Mouse (Mus musculus): Measurements from ENCODE around the gene Syt14. TPM values are rescaled to one million over a fixed set of nuclear protein-coding genes. Genes with fewer than 3 reads are reported as not detected.

The Syt14 gene
- polyA plus RNA-seq, 1 experiment from 2014 or later = 0.62 TPM

- Histone ChIP-seq H3K9me3 (replicated peaks; ENCODE audit: low read length) (no peaks in the 10 kb centered on the region), H3K27me3 (ENCODE audit: insufficient read depth, low read length) (no peaks in the 10 kb centered on the region), H3K4me3 (replicated peaks; ENCODE audit: low read depth, low read length) (no peak overlapping the region), H3K36me3 (ENCODE audit: insufficient read depth, low read length) (no peaks in the 10 kb centered on the region), H3K27ac (no peak overlapping the region), H3K4me1 (replicated peaks; ENCODE audit: insufficient read depth, low read length) (peaks cover 11% of the 10 kb centered on the region; the same call in 1 of the 2 replicates), H3K9ac (ENCODE audit: low read depth, low read length) (no peak overlapping the region), H3K4me2 (ENCODE audit: low read length) (no peak overlapping the region)
- no peak for ATAC-seq (replicated peaks; ENCODE audit: low FRiP score, low read depth)
- TF ChIP-seq CTCF (IDR thresholded peaks at IDR 0.05; ENCODE audit: low read depth) = no peak
- WGBS = 39% methylated on average over 5 of the region's 5 CpGs
- DNase-seq (ENCODE audit: low spot score) = peak; percentile 12
Observed at GRCm38 (mm10) chr1:192861305-192861960, 174.1 kb downstream of the Syt14 start.

GRCm38 (mm10) chr1:192860273-192860672 is 175.3 kb downstream of the Syt14 start:
- Histone ChIP-seq H3K36me3 (ENCODE audit: insufficient read depth, low read length) (no peaks in the 10 kb centered on the region), H3K27me3 (ENCODE audit: insufficient read depth, low read length) (no peaks in the 10 kb centered on the region), H3K9me3 (replicated peaks; ENCODE audit: low read length) (no peaks in the 10 kb centered on the region), H3K27ac (no peak overlapping the region), H3K9ac (ENCODE audit: low read depth, low read length) (no peak overlapping the region), H3K4me3 (replicated peaks; ENCODE audit: low read depth, low read length) (no peak overlapping the region), H3K4me2 (ENCODE audit: low read length) (no peak overlapping the region), H3K4me1 (replicated peaks; ENCODE audit: insufficient read depth, low read length) (peaks cover 11% of the 10 kb centered on the region; the same call in 1 of the 2 replicates)
- ATAC-seq (replicated peaks; ENCODE audit: low FRiP score, low read depth) (no peak), DNase-seq (ENCODE audit: low spot score) (no peak)
- WGBS = 69% methylated on average over 6 of the region's 6 CpGs
- no peak for TF ChIP-seq CTCF (IDR thresholded peaks at IDR 0.05; ENCODE audit: low read depth)

GRCm38 (mm10) chr1:192857582-192857981 is 178.0 kb downstream of the Syt14 start:
- no peak for ATAC-seq (replicated peaks; ENCODE audit: low FRiP score, low read depth)
- no peak overlapping the region for H3K4me3 ChIP-seq (replicated peaks; ENCODE audit: low read depth, low read length)
- no peak overlapping the region for H3K4me2 ChIP-seq (ENCODE audit: low read length)
- H3K4me1 ChIP-seq (replicated peaks; ENCODE audit: insufficient read depth, low read length) = peaks cover 11% of the 10 kb centered on the region; the same call in 1 of the 2 replicates
- no peak overlapping the region for H3K27ac ChIP-seq
- no peaks in the 10 kb centered on the region for H3K36me3 ChIP-seq (ENCODE audit: insufficient read depth, low read length)
- H3K9me3 ChIP-seq (replicated peaks; ENCODE audit: low read length) = no peaks in the 10 kb centered on the region
- DNase-seq (ENCODE audit: low spot score) = no peak
- no peak for TF ChIP-seq CTCF (IDR thresholded peaks at IDR 0.05; ENCODE audit: low read depth)
- no peaks in the 10 kb centered on the region for H3K27me3 ChIP-seq (ENCODE audit: insufficient read depth, low read length)
- no peak overlapping the region for H3K9ac ChIP-seq (ENCODE audit: low read depth, low read length)
- 93% methylated on average over 5 of the region's 5 CpGs for WGBS

GRCm38 (mm10) chr1:192856931-192857330 is 178.6 kb downstream of the Syt14 start:
- no peak for DNase-seq (ENCODE audit: low spot score)
- Histone ChIP-seq H3K36me3 (ENCODE audit: insufficient read depth, low read length) (no peaks in the 10 kb centered on the region), H3K4me2 (ENCODE audit: low read length) (no peak overlapping the region), H3K27me3 (ENCODE audit: insufficient read depth, low read length) (no peaks in the 10 kb centered on the region), H3K9ac (ENCODE audit: low read depth, low read length) (no peak overlapping the region), H3K4me1 (replicated peaks; ENCODE audit: insufficient read depth, low read length) (peaks cover 5% of the 10 kb centered on the region; the same call in 1 of the 2 replicates), H3K9me3 (replicated peaks; ENCODE audit: low read length) (no peaks in the 10 kb centered on the region), H3K27ac (no peak overlapping the region), H3K4me3 (replicated peaks; ENCODE audit: low read depth, low read length) (no peak overlapping the region)
- WGBS = 80% methylated on average over 6 of the region's 6 CpGs
- no peak for ATAC-seq (replicated peaks; ENCODE audit: low FRiP score, low read depth)
- no peak for TF ChIP-seq CTCF (IDR thresholded peaks at IDR 0.05; ENCODE audit: low read depth)

- Histone ChIP-seq H3K27me3 (ENCODE audit: insufficient read depth, low read length) (no peaks in the 10 kb centered on the region), H3K4me2 (ENCODE audit: low read length) (peak overlapping the region; percentile 99; the same call in 1 of the 2 replicates), H3K27ac (no peak overlapping the region), H3K4me1 (replicated peaks; ENCODE audit: insufficient read depth, low read length) (no peaks in the 10 kb centered on the region; the same call in 1 of the 2 replicates), H3K4me3 (replicated peaks; ENCODE audit: low read depth, low read length) (peak overlapping the region; percentile 86; the same call in 1 of the 2 replicates), H3K36me3 (ENCODE audit: insufficient read depth, low read length) (no peaks in the 10 kb centered on the region), H3K9ac (ENCODE audit: low read depth, low read length) (no peak overlapping the region), H3K9me3 (replicated peaks; ENCODE audit: low read length) (no peaks in the 10 kb centered on the region)
- WGBS = 20% methylated on average over 10 of the region's 10 CpGs
- ATAC-seq (replicated peaks; ENCODE audit: low FRiP score, low read depth) (no peak), DNase-seq (ENCODE audit: low spot score) (peak; percentile 28)
- TF ChIP-seq CTCF (IDR thresholded peaks at IDR 0.05; ENCODE audit: low read depth) = no peak
Observed at GRCm38 (mm10) chr1:192856411-192856810, 179.2 kb downstream of the Syt14 start.

GRCm38 (mm10) chr1:192855474-192856230 is 179.9 kb downstream of the Syt14 start, which contains the start of gene Sertad4:
Sertad4 (minus strand) TSS chr1:192855756.
- TF ChIP-seq CTCF (IDR thresholded peaks at IDR 0.05; ENCODE audit: low read depth) = no peak
- H3K9me3 ChIP-seq (replicated peaks; ENCODE audit: low read length) = no peaks in the 10 kb centered on the region
- peak within 1 kb of the TSS; percentile 87 for H3K9ac ChIP-seq (ENCODE audit: low read depth, low read length)
- no peaks in the 10 kb centered on the region for H3K27me3 ChIP-seq (ENCODE audit: insufficient read depth, low read length)
- H3K4me3 ChIP-seq (replicated peaks; ENCODE audit: low read depth, low read length) = peak within 1 kb of the TSS; percentile 86
- peak within 1 kb of the TSS; percentile 99 for H3K4me2 ChIP-seq (ENCODE audit: low read length)
- H3K27ac ChIP-seq = peak within 1 kb of the TSS; percentile 92
- no peaks in the 10 kb centered on the region for H3K36me3 ChIP-seq (ENCODE audit: insufficient read depth, low read length)
- WGBS = 1% methylated on average over 53 of the region's 75 CpGs
- DNase-seq (ENCODE audit: low spot score) (peak; percentile 93), ATAC-seq (replicated peaks; ENCODE audit: low FRiP score, low read depth) (peak; percentile 59)
- H3K4me1 ChIP-seq (replicated peaks; ENCODE audit: insufficient read depth, low read length) = no peaks in the 10 kb centered on the region; the same call in 1 of the 2 replicates
